Mouse (Mus musculus) CD4-positive helper T cell, adult 2 months (primary cell): ENCODE data around the gene Galk2.

Experiments used
- DNase-seq: peaks from one replicate; pipeline ENCODE4 v3.0.0-alpha.2; 2012; ENCODE audit warnings: low read depth, missing footprints, low spot score

Galk2 gene

DNA sequence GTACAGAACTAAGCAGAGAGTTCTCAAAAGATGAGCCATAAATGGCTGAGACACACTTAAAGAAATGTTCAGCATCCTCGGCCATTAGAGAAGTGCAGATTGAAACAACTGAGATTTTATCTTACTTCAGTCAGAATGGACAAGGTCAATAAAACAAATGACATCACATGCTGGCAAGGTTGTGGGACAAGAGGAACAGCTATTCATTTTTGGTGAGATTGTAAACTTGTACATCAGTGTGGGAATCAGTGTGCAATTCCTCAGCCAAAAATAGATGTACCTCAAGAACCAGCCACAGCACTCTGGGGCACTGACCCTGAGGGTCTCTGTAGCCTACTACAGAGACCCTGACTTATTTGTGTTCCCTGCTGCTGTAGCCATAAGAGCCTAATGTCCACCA, 84.4 kb downstream of the Galk2 start:
- no peak for DNase-seq

DNA sequence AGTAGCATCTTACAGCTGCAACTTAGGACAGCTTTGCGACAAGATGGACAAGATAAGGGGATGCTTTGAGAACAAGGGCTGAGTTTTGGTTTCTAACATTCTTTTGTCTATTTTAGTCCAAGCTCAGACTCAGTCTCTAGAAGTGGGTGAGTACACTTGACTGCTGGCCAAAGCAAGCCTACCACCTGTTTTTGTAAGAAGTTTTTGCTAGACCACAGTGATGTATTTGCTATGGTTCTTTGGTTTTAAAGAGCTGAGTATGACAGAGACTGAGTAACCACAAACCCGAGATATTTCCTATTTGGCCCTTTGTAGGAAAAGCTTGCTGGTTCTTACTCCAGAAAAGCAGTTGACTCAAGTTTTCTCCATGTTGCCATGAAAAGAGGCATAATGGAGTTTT, 89.3 kb downstream of the Galk2 start:
- no peak for DNase-seq

- no peak for DNase-seq
These were observed 109.9 kb downstream of the Galk2 start for GRCm38 (mm10) chr2:125968811-125969210.

DNA sequence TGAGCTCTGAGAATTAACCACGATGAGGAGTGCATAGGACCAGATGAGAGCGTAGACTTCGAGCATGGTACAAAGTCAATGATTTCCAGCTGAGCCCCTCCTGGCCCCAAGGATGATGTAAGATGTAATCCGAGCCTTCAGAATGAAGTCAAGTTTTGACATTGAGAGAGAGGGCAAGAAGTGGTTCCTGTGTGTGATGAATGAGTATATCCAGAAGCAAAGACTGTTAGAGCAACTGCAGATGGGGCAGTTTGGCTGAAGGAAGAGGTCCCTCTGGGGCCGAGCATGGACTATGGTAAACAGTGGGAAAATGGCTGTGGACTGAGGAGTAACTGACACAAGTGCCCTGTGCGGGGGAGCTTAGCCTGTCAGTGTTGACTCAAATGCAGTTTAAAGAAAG, 114.3 kb downstream of the Galk2 start:
- DNase-seq = no peak

GRCm38 (mm10) chr2:125975206-125975605, 116.3 kb downstream of the Galk2 start:
- DNase-seq = no peak

DNA sequence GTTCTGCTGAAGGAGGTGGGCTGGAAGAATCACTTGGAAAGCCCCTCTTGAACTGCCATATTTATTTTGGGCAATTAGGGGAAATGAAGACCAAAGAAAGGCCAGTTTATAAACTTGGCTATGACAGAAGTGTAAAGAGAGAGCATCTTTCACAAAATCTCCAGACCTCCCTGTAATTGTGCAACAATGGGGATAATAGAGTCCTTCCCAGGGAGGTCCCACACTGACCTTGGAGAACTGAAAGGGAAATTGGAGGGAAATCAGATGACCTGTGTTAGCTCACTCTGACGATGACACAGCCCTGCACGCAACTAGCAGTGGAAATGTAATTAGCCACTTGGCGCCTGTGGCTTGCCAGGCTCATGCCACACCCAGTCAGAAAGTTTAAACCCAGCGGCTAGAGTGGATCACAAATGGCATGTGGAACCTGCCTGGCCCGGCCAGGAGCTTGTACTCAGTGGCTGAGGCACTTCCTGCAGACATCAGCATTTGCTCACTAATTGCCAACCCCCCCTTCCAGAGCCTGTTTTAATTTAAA, 117.0 kb downstream of the Galk2 start:
- DNase-seq = no peak

GRCm38 (mm10) chr2:126002291-126002690, 143.4 kb downstream of the Galk2 start:
- DNase-seq = no peak

GRCm38 (mm10) chr2:126006088-126006487, 147.2 kb downstream of the Galk2 start:
- peak; percentile 15 for DNase-seq

GRCm38 (mm10) chr2:126006742-126007141, 147.8 kb downstream of the Galk2 start:
- DNase-seq = no peak

GRCm38 (mm10) chr2:126014989-126015710, 156.2 kb downstream of the Galk2 start:
- DNase-seq = no peak

DNA sequence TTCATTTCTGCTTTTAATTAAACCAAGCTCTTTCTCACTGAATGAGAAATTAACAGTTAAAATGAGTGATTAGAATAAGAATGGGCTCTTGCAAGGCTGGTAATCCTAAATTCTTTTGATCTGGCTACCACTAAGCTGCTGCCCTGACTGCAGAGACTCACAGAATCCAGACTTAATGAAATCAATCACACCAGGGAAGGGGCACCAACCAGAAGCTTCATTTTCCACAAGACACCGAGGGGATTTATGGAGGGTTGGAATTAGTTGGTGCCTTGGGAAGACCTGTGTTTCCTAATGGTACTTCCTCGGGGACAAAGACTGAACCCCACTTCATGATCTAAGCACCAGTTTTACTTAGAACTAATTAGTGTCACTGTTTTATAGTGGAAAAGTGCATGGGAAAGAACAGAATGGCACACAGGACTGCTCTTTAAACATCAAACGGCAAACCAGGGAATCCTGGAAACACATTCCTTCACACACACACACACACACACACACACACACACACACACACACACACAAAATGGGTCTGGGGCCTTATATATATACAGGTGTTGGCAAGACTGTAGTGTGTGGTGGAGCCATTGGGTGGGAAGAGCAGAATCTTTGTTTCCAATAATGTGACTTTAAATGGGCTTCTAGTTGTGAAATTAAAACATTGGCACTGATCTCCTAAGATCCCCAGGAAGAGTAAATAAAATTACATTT, 157.0 kb downstream of the Galk2 start:
- DNase-seq = no peak

GRCm38 (mm10) chr2:126031186-126031900, 172.4 kb downstream of the Galk2 start:
- DNase-seq = no peak

DNA sequence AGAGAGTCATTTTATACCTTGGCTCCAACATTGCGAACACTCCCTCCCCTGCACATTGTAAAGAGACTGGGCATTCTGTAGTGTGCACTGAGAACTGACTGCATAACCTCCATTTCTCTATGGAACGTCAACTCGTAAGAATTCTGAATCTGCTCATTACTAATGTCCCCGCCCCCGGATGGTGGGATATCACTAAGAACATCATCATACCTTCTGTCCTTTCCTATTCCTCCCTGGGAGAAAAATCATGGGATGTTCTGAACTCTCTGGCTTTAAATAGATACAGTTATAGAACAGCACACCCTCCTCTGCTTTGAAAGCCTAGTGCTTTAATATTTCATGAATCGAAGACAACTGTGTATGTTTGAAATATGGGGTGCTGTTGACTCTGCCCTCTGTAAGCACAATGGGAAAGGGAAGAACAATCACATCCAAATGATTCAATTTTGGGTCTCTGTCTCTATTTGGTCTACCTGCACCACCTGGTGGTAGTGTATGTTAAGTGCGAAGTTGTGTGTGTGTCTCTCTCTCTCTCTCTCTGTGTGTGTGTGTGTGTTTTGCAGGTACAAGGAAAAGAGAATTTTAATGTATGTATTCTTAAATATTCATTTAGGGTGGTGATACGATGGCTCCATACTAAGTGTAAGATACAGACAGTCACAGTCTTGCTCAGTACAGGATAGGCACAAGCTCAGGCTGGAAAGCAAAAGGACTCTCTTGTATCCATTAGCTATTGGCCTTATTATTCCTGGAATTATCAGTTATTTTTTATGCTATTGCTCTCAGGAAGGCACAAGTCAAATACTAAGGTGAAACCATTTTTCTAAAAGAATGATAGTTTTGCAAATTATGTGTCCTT, 174.4 kb downstream of the Galk2 start:
- DNase-seq = no peak
